Mouse (Mus musculus) stomach, postnatal 0 days (tissue): ENCODE data around the gene 9130213A22Rik.

Source experiments
- CTCF ChIP-seq: IDR thresholded peaks from 2 replicates; pipeline ENCODE4 v1.5.1; 2016; ENCODE audit warnings: antibody characterized with exemption, low read depth, mild to moderate bottlenecking, moderate library complexity
- EP300 ChIP-seq: optimal IDR thresholded peaks from 2 replicates; pipeline ENCODE3; 2016; ENCODE audit warnings: antibody characterized with exemption

GRCm38 (mm10) chr11:69106299-69106698, 16.1 kb downstream of the 9130213A22Rik start:
- TF ChIP-seq EP300: no peak
- no peak for TF ChIP-seq CTCF
